ENCODE assay signal across 29 mouse cellular contexts in the genomic region with DNA sequence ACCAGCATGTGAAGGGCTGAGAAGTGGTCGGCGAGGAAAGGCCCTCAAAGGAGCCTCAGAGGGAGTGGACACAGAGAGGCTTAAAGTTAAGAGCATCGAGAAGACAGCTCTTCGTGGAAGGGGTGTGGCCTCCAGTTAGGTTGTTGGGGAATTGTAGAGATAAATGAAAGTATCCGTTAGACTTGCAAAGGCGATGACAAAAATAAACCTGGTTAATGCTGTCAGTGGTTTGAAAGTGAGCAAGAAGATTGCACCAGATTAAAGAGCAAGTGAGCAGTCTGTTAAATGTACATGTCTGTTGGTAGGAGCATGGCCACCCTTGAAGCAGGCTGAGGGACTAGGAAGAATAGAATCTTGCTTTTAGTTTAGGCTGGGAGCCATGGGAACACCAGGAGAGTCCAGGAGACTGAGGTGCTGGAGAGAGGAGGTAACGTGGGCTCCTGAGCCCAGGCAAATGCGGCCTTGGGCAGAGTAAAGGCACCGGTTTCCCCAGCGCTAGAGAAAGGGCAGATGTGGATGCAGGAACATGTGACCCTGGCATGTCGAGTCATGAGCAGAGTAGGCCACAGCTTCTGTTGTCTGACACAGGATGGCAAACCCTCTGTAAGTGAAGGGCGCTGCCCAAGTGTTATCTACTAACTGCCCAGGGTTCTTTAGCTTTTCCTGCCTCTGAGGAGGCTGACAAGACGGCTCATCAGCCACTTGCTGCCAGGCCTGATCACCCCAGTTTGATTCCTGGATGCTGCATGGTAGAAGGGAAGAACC. TPM values are rescaled to one million over a fixed set of nuclear protein-coding genes. Genes with fewer than 3 reads are reported as not detected.
DNase-seq lines count a peak whose midpoint lies in the region; ATAC-seq and TF ChIP-seq lines count a peak whose summit lies in the region.
"Had no signal": no experiment of that assay in that cellular context is flagged by ENCODE, and none has a peak within 500 bp of the region (broad histone marks: within the 10 kb centered on the region; RNA-seq: fewer than 3 reads in every experiment).

No protein-coding gene starts in this region.

- no peak for TF ChIP-seq EP300 in liver, postnatal 0 days (IDR thresholded peaks at IDR 0.05; ENCODE audit: low read depth)

- 0 out of 2 replicates have a peak overlapping the region, but pooled peaks have one; percentile 0 for H3K4me2 ChIP-seq in heart, embryonic 13.5 days
- peak overlapping the region; percentile 21 for H3K4me2 ChIP-seq in liver, embryonic 12.5 days
- no peak overlapping the region for H3K4me2 ChIP-seq in liver, postnatal 0 days (ENCODE audit: low read depth, low read length)
- H3K4me2 ChIP-seq: forebrain, embryonic 13.5 days; hindbrain, embryonic 13.5 days; lung, embryonic 14.5 days; midbrain, embryonic 15.5 days; neural tube, embryonic 12.5 days had no signal

- peak overlapping the region; percentile 55 for H3K27ac ChIP-seq in heart, embryonic 13.5 days (replicated peaks)
- 0 out of 2 replicates have a peak overlapping the region, but pooled peaks have one; percentile 10 for H3K27ac ChIP-seq in liver, embryonic 12.5 days
- no peak overlapping the region for H3K27ac ChIP-seq in liver, postnatal 0 days (ENCODE audit: low read depth)
- no peak overlapping the region for H3K27ac ChIP-seq in limb, embryonic 10.5 days
- H3K27ac ChIP-seq: forebrain, embryonic 13.5 days; hindbrain, embryonic 13.5 days; midbrain, embryonic 15.5 days; neural tube, embryonic 12.5 days had no signal

- H3K4me1 ChIP-seq in heart, embryonic 13.5 days: peaks cover 83% of the 10 kb centered on the region
- H3K4me1 ChIP-seq in liver, embryonic 12.5 days: peaks cover 46% of the 10 kb centered on the region
- peaks cover 20% of the 10 kb centered on the region for H3K4me1 ChIP-seq in liver, postnatal 0 days (ENCODE audit: insufficient read depth)
- peaks cover 47% of the 10 kb centered on the region for H3K4me1 ChIP-seq in G1E (ENCODE audit: insufficient read depth, low read depth, low read length)
- peaks cover 50% of the 10 kb centered on the region for H3K4me1 ChIP-seq in limb, embryonic 10.5 days

- intact Hi-C loops in left cerebral cortex, postnatal 14 days (cut with DNase I): loop anchor here (5.0 kb wide), 1 partner anchor 321 kb away; no protein-coding TSS in a partner anchor

- H3K4me3 ChIP-seq in heart, embryonic 13.5 days: no peak overlapping the region
- no peak overlapping the region for H3K4me3 ChIP-seq in liver, embryonic 12.5 days
- no peak overlapping the region for H3K4me3 ChIP-seq in liver, postnatal 0 days (ENCODE audit: low read depth, low read length)
- H3K4me3 ChIP-seq in G1E (ENCODE audit: low read depth, low read length): peak overlapping the region; percentile 29; the same call in 1 of the 2 replicates
- no peak overlapping the region for H3K4me3 ChIP-seq in limb, embryonic 10.5 days
- H3K4me3 ChIP-seq: forebrain, embryonic 13.5 days; hindbrain, embryonic 13.5 days; midbrain, embryonic 15.5 days; myocyte; neural tube, embryonic 12.5 days had no signal

- H3K9ac ChIP-seq in heart, embryonic 13.5 days: peak overlapping the region; percentile 45; the same call in 1 of the 2 replicates
- no peak overlapping the region for H3K9ac ChIP-seq in liver, embryonic 12.5 days
- H3K9ac ChIP-seq in liver, postnatal 0 days (replicated peaks): no peak overlapping the region; the same call in 1 of the 2 replicates
- H3K9ac ChIP-seq: forebrain, embryonic 13.5 days; hindbrain, embryonic 13.5 days; lung, embryonic 14.5 days; midbrain, embryonic 15.5 days; neural tube, embryonic 12.5 days had no signal

- no peaks in the 10 kb centered on the region for H3K9me3 ChIP-seq in heart, embryonic 13.5 days
- no peaks in the 10 kb centered on the region for H3K9me3 ChIP-seq in liver, embryonic 12.5 days (replicated peaks)
- H3K9me3 ChIP-seq in liver, postnatal 0 days (ENCODE audit: low read length): no peaks in the 10 kb centered on the region
- no peaks in the 10 kb centered on the region for H3K9me3 ChIP-seq in G1E (replicated peaks)
- no peaks in the 10 kb centered on the region for H3K9me3 ChIP-seq in limb, embryonic 10.5 days (replicated peaks)
- H3K9me3 ChIP-seq: forebrain, embryonic 13.5 days; hindbrain, embryonic 13.5 days; midbrain, embryonic 15.5 days; neural tube, embryonic 12.5 days had no signal

- TF ChIP-seq CTCF in liver, postnatal 0 days (IDR thresholded peaks at IDR 0.05; ENCODE audit: low read depth): no peak
- no peak for TF ChIP-seq CTCF in G1E (IDR thresholded peaks at IDR 0.05; ENCODE audit: low read depth, low read length)

- peaks cover 20% of the 10 kb centered on the region for H3K36me3 ChIP-seq in heart, embryonic 13.5 days
- peaks cover 18% of the 10 kb centered on the region; the same call in 1 of the 2 replicates for H3K36me3 ChIP-seq in liver, embryonic 12.5 days
- H3K36me3 ChIP-seq in liver, postnatal 0 days (replicated peaks; ENCODE audit: insufficient read depth, low read length): no peaks in the 10 kb centered on the region; the same call in none of the 2 replicates
- peaks cover 73% of the 10 kb centered on the region for H3K36me3 ChIP-seq in G1E (replicated peaks)
- H3K36me3 ChIP-seq in limb, embryonic 10.5 days: peaks cover 7% of the 10 kb centered on the region
- H3K36me3 ChIP-seq: hindbrain, embryonic 13.5 days; midbrain, embryonic 15.5 days; neural tube, embryonic 12.5 days had no signal

- no peaks in the 10 kb centered on the region for H3K27me3 ChIP-seq in heart, embryonic 13.5 days (replicated peaks)
- no peaks in the 10 kb centered on the region for H3K27me3 ChIP-seq in liver, embryonic 12.5 days (replicated peaks)
- H3K27me3 ChIP-seq in liver, postnatal 0 days (ENCODE audit: insufficient read depth, low read length): no peaks in the 10 kb centered on the region
- no peaks in the 10 kb centered on the region for H3K27me3 ChIP-seq in G1E (ENCODE audit: insufficient read depth, low read length)
- H3K27me3 ChIP-seq in limb, embryonic 10.5 days (ENCODE audit: low read depth, poor library complexity, severe bottlenecking): no peaks in the 10 kb centered on the region
- H3K27me3 ChIP-seq: CH12.LX; hindbrain, embryonic 13.5 days; midbrain, embryonic 15.5 days; neural tube, embryonic 12.5 days; Patski had no signal

- ATAC-seq in heart, embryonic 13.5 days (ENCODE audit: extremely low read depth, insufficient number of reproducible peaks, low FRiP score, low TSS enrichment): no peak
- no peak for ATAC-seq in liver, embryonic 12.5 days
- no peak for ATAC-seq in liver, postnatal 0 days
- ATAC-seq in G1E (ENCODE audit: extremely low read depth, insufficient number of reproducible peaks, low FRiP score, poor library complexity, severe bottlenecking): no peak
- ATAC-seq: forebrain, embryonic 13.5 days; intestine, embryonic 16.5 days; midbrain, embryonic 15.5 days; Patski had no signal

- WGBS in heart, embryonic 13.5 days: 58% methylated on average over 13 of the region's 13 CpGs
- WGBS in liver, embryonic 12.5 days (ENCODE audit: insufficient replicate concordance): 53% methylated on average over 13 of the region's 13 CpGs
- WGBS in liver, postnatal 0 days (ENCODE audit: insufficient replicate concordance): 68% methylated on average over 13 of the region's 13 CpGs
- 91% methylated on average over 13 of the region's 13 CpGs for WGBS in limb, embryonic 10.5 days

- DNase-seq in heart, adult 18-20 months: no peak
- DNase-seq in liver, postnatal 0 days: no peak
- DNase-seq in 416B (ENCODE audit: low read depth) (peak; percentile 25), G1E (ENCODE audit: low spot score) (no peak)
- DNase-seq in limb, embryonic 10.5 days (ENCODE audit: low spot score): no peak
- DNase-seq in left cerebral cortex, postnatal 14 days (ENCODE audit: low spot score in 2 of 2): no peak
- DNase-seq: adrenal gland, postnatal 10 days; cerebellum, adult 8-10 months; cerebellum, postnatal 25 days; gastrocnemius, postnatal 36 days; heart, postnatal 4 days; kidney, adult 9 months; kidney, postnatal 10 days; layer of hippocampus, postnatal 36 days; lung, embryonic 14.5 days; right cerebral cortex, adult 18-20 months; spleen, adult 18-20 months; thymus, postnatal 14 days had no signal

RNA-seq across cellular contexts. Expression of gene Smim20, which starts 4.2 kb away (rescaled TPM):
- polyA plus RNA-seq in heart, embryonic 13.5 days (2015; fragmentation: Nextera tagmentation; extraction: Ambion mirVana): 149 and 169 TPM in 2 replicates
- total RNA-seq in heart, adult 18-20 months (2021): 100 to 1,000 TPM; 102 to 119 TPM
- 38.3 and 47.5 TPM in 2 replicates for polyA plus RNA-seq in liver, embryonic 12.5 days (2016; fragmentation: Nextera tagmentation; extraction: Ambion mirVana)
- polyA plus RNA-seq in liver, postnatal 0 days (2015; fragmentation: Nextera tagmentation; extraction: Ambion mirVana): 65.1 and 65.9 TPM in 2 replicates
- total RNA-seq in G1E (2014; fragmentation: Nextera tagmentation) (31.8 and 36.0 TPM in 2 replicates), G1E (2017) (50.8 and 59.9 TPM in 2 replicates)
- 33.1 and 43.0 TPM in 2 replicates for polyA plus RNA-seq in G1E (2012)
- polyA plus RNA-seq in limb, embryonic 10.5 days (2016; fragmentation: Nextera tagmentation; extraction: Ambion mirVana): 59.0 and 62.6 TPM in 2 replicates
- 10 to 100 TPM; 31.1 to 33.2 TPM for total RNA-seq in left cerebral cortex, postnatal 14 days (2021)

RNA-seq across cellular contexts. Expression of gene Sel1l3, which starts 57.4 kb away (rescaled TPM):
- 1.0 and 1.3 TPM in 2 replicates for polyA plus RNA-seq in heart, embryonic 13.5 days (2015; fragmentation: Nextera tagmentation; extraction: Ambion mirVana)
- 1 to 10 TPM in 1 of 2 experiments, under 1 TPM in 1; 0.89 to 1.3 TPM for total RNA-seq in heart, adult 18-20 months (2021)
- polyA plus RNA-seq in liver, embryonic 12.5 days (2016; fragmentation: Nextera tagmentation; extraction: Ambion mirVana): 0.10 and 0.11 TPM in 2 replicates
- 0.84 and 0.93 TPM in 2 replicates for polyA plus RNA-seq in liver, postnatal 0 days (2015; fragmentation: Nextera tagmentation; extraction: Ambion mirVana)
- total RNA-seq in G1E (2014; fragmentation: Nextera tagmentation) (not detected in 2 replicates), G1E (2017) (0.12 and 0.44 TPM in 2 replicates)
- polyA plus RNA-seq in G1E (2012): 0.04 TPM in 1 of 2 replicates, not detected in the other
- 0.68 and 1.2 TPM in 2 replicates for polyA plus RNA-seq in limb, embryonic 10.5 days (2016; fragmentation: Nextera tagmentation; extraction: Ambion mirVana)
- total RNA-seq in left cerebral cortex, postnatal 14 days (2021): 10 to 100 TPM; 78.7 to 95.4 TPM
- polyA plus RNA-seq: C2C12 had no signal

Comparison
In these comparisons a context has a peak if more than half of its experiments do, and no peak if none do; other contexts are left out.
1. H3K27ac ChIP-seq: peak in heart, embryonic 13.5 days (single experiment) and liver, embryonic 12.5 days (single experiment); none in liver, postnatal 0 days (single experiment) and limb, embryonic 10.5 days (single experiment).